Mouse (Mus musculus) forebrain, postnatal 0 days (tissue): ENCODE measurements around the gene Cdc40. TPM values are rescaled to one million over a fixed set of nuclear protein-coding genes. Genes with fewer than 3 reads are reported as not detected.

Source experiments
- ATAC-seq: fragments of 200-750 bp; cut with Nextera tagmentation; 2 replicates; pipeline ENCODE4 v1.8.0; 2017; ENCODE audit warnings: mild to moderate bottlenecking, moderate library complexity
- DNase-seq: peaks from one replicate; pipeline ENCODE4 v3.0.0-alpha.2; 2015
- H3K27ac ChIP-seq: fragments of 300-500 bp; sonication (generic); 2 replicates; pipeline ENCODE4 v1.5.1; 2014; ENCODE audit warnings: low read depth, mild to moderate bottlenecking, antibody characterized with exemption, low read length, moderate library complexity, mixed read lengths
- H3K27me3 ChIP-seq: fragments of 300-500 bp; sonication (generic); 2 replicates; pipeline ENCODE4 v1.6.1; 2014; ENCODE audit warnings: mild to moderate bottlenecking, low read length, mixed read lengths; ENCODE audit not compliant: insufficient read depth
- H3K36me3 ChIP-seq: fragments of 300-500 bp; sonication (generic); 2 replicates; pipeline ENCODE4 v1.6.1; 2014; ENCODE audit warnings: mild to moderate bottlenecking, moderate library complexity; ENCODE audit not compliant: insufficient read depth
- H3K4me1 ChIP-seq: fragments of 300-500 bp; sonication (generic); 2 replicates; pipeline ENCODE4 v1.6.1; 2014; ENCODE audit warnings: antibody characterized with exemption; ENCODE audit not compliant: insufficient read depth
- H3K4me2 ChIP-seq: fragments of 300-500 bp; sonication (generic); 2 replicates; pipeline ENCODE4 v1.6.1; 2014; ENCODE audit warnings: low read depth, mild to moderate bottlenecking, moderate library complexity
- H3K4me3 ChIP-seq: fragments of 300-500 bp; sonication (generic); 2 replicates; pipeline ENCODE4 v1.5.1; 2014; ENCODE audit warnings: low read depth, low read length, mixed read lengths
- H3K9ac ChIP-seq: fragments of 300-500 bp; sonication (generic); 2 replicates; pipeline ENCODE4 v1.6.1; 2014; ENCODE audit warnings: mild to moderate bottlenecking
- H3K9me3 ChIP-seq: fragments of 300-500 bp; sonication (generic); 2 replicates; pipeline ENCODE4 v1.6.1; 2016; ENCODE audit warnings: low read length
- CTCF ChIP-seq: sonication (generic); IDR thresholded peaks from 2 replicates; pipeline ENCODE4 v1.5.1; 2016; ENCODE audit warnings: antibody characterized with exemption, control low read depth, low read depth
- WGBS: fragments of 180-500 bp; shearing (Covaris S2); extraction: QIAGEN DNeasy Blood & Tissue Kit; methylation state at CpG from one replicate; pipeline ENCODE4 v1.1.7; 2014; 5-methylcytosine and 5-hydroxymethylcytosine counted together
- polyA plus RNA-seq: library from polyadenylated mRNA; unstranded; fragments of >200 nt; fragmentation: Nextera tagmentation; extraction: Ambion mirVana; gene quantifications from 2 replicates; pipeline ENCODE4 v1.2.1, GENCODE M21; 2015
- total RNA-seq: library from RNA; depleted of rRNA; stranded (reverse); fragments of >200 nt; gene quantifications from 2 replicates; pipeline ENCODE4 v1.2.3, GENCODE M21; 2014

Cdc40 gene
- total and polyA plus RNA-seq, 2 experiments from 2014 or later = 15.5 to 26.5 TPM

- 25% methylated on average over 7 of the region's 7 CpGs for WGBS
- no peak for TF ChIP-seq CTCF
Measured at GRCm38 (mm10) chr10:40885432-40885831, 2.3 kb upstream of the Cdc40 start.

GRCm38 (mm10) chr10:40884279-40884806 is 1.2 kb upstream of the Cdc40 start:
- peak; percentile 8; the same call in 1 of the 2 replicates for ATAC-seq
- Histone ChIP-seq H3K4me3 (peak overlapping the region; percentile 90), H3K9me3 (no peaks in the 10 kb centered on the region), H3K27me3 (no peaks in the 10 kb centered on the region), H3K4me2 (peak overlapping the region; percentile 52), H3K4me1 (peaks cover 15% of the 10 kb centered on the region), H3K27ac (peak overlapping the region; percentile 99), H3K36me3 (no peaks in the 10 kb centered on the region), H3K9ac (peak overlapping the region; percentile 93)
- DNase-seq = peak; percentile 74
- peak; percentile 76 for TF ChIP-seq CTCF
- under 1% methylated on average over 40 of the region's 40 CpGs for WGBS

More at GRCm38 (mm10) chr10:40885432-40885831, 2.3 kb upstream of the Cdc40 start:
- Histone ChIP-seq H3K27ac (no peak overlapping the region), H3K36me3 (no peaks in the 10 kb centered on the region), H3K4me1 (peaks cover 15% of the 10 kb centered on the region), H3K4me3 (peak overlapping the region; percentile 33), H3K4me2 (peak overlapping the region; percentile 47), H3K9ac (peak overlapping the region; percentile 22), H3K27me3 (no peaks in the 10 kb centered on the region), H3K9me3 (no peaks in the 10 kb centered on the region)
- ATAC-seq (no peak), DNase-seq (no peak)

GRCm38 (mm10) chr10:40883644-40884278 is 650 bp upstream of the Cdc40 start:
- WGBS = 1% methylated on average over 62 of the region's 87 CpGs
- peak overlapping the region; percentile 99 for H3K27ac ChIP-seq
- peaks cover 15% of the 10 kb centered on the region for H3K4me1 ChIP-seq
- ATAC-seq (peak; percentile 90), DNase-seq (peak; percentile 95)
- peak overlapping the region; percentile 90 for H3K4me3 ChIP-seq
- H3K4me2 ChIP-seq = peak overlapping the region; percentile 52
- peak overlapping the region; percentile 93 for H3K9ac ChIP-seq
- H3K36me3 ChIP-seq = no peaks in the 10 kb centered on the region
- no peaks in the 10 kb centered on the region for H3K9me3 ChIP-seq
- no peaks in the 10 kb centered on the region for H3K27me3 ChIP-seq
- peak; percentile 54 for TF ChIP-seq CTCF

- TF ChIP-seq CTCF = no peak
- H3K4me2 ChIP-seq = peak overlapping the region; percentile 53
- H3K4me3 ChIP-seq = peak overlapping the region; percentile 90
- H3K27ac ChIP-seq = peak overlapping the region; percentile 99
- ATAC-seq = no peak
- no peaks in the 10 kb centered on the region for H3K9me3 ChIP-seq
- 12% methylated on average over 9 of the region's 9 CpGs for WGBS
- H3K9ac ChIP-seq = peak overlapping the region; percentile 77
- no peaks in the 10 kb centered on the region for H3K36me3 ChIP-seq
- peaks cover 15% of the 10 kb centered on the region for H3K4me1 ChIP-seq
- no peaks in the 10 kb centered on the region for H3K27me3 ChIP-seq
- no peak for DNase-seq
Measured at GRCm38 (mm10) chr10:40882333-40882732, 778 bp downstream of the Cdc40 start.

- H3K9me3 ChIP-seq = no peaks in the 10 kb centered on the region
- peak overlapping the region; percentile 53; the same call in 1 of the 2 replicates for H3K4me2 ChIP-seq
- no peak for DNase-seq
- H3K27ac ChIP-seq = no peak overlapping the region
- no peaks in the 10 kb centered on the region for H3K36me3 ChIP-seq
- WGBS = 72% methylated on average over 3 of the region's 3 CpGs
- H3K9ac ChIP-seq = no peak overlapping the region
- no peak overlapping the region for H3K4me3 ChIP-seq
- ATAC-seq = no peak
- H3K4me1 ChIP-seq = peaks cover 15% of the 10 kb centered on the region
- H3K27me3 ChIP-seq = no peaks in the 10 kb centered on the region
- no peak for TF ChIP-seq CTCF
Measured at GRCm38 (mm10) chr10:40881236-40881635, 1.9 kb downstream of the Cdc40 start.

- Histone ChIP-seq H3K27ac (no peak overlapping the region), H3K4me1 (peaks cover 15% of the 10 kb centered on the region), H3K36me3 (0 out of 2 replicates have a peak, but pooled peaks cover 4% of the 10 kb centered on the region), H3K4me3 (no peak overlapping the region), H3K27me3 (no peaks in the 10 kb centered on the region), H3K9me3 (no peaks in the 10 kb centered on the region), H3K4me2 (no peak overlapping the region), H3K9ac (no peak overlapping the region)
- no peak for DNase-seq
- WGBS = 90% methylated on average over 9 of the region's 9 CpGs
- no peak for TF ChIP-seq CTCF
- ATAC-seq = no peak
Measured at GRCm38 (mm10) chr10:40879969-40880368, 3.1 kb downstream of the Cdc40 start.

GRCm38 (mm10) chr10:40878246-40878645 is 4.9 kb downstream of the Cdc40 start:
- H3K4me2 ChIP-seq = no peak overlapping the region
- H3K4me1 ChIP-seq = peaks cover 15% of the 10 kb centered on the region
- H3K9ac ChIP-seq = no peak overlapping the region
- ATAC-seq = no peak
- no peaks in the 10 kb centered on the region for H3K27me3 ChIP-seq
- H3K4me3 ChIP-seq = no peak overlapping the region
- WGBS = 89% methylated on average over 3 of the region's 3 CpGs
- no peak for TF ChIP-seq CTCF
- no peak for DNase-seq
- 0 out of 2 replicates have a peak, but pooled peaks cover 4% of the 10 kb centered on the region for H3K36me3 ChIP-seq
- no peak overlapping the region for H3K27ac ChIP-seq
- H3K9me3 ChIP-seq = no peaks in the 10 kb centered on the region
